Mouse (Mus musculus) E14TG2a.4 (cell line): Measurements from ENCODE around the gene Fam25c.
A peak's percentile ranks its signal among the peaks of the same experiment; 100 is the strongest.

ENCODE experiments used
- H3K27me3 ChIP-seq: 2 replicates; pipeline ENCODE4 v1.6.1; 2014; ENCODE audit warnings: low read length, control low read depth; ENCODE audit not compliant: insufficient read depth
- H3K36me3 ChIP-seq: 2 replicates; pipeline ENCODE4 v1.6.1; 2014; ENCODE audit warnings: low read length, control low read depth; ENCODE audit not compliant: insufficient read depth
- H3K4me1 ChIP-seq: replicated peaks from 2 replicates; pipeline ENCODE4 v1.6.1; 2014; ENCODE audit warnings: low read depth, low read length, control low read depth
- H3K4me3 ChIP-seq: replicated peaks from 2 replicates; pipeline ENCODE4 v1.5.1; 2014; ENCODE audit warnings: mild to moderate bottlenecking, low read length
- H3K9me3 ChIP-seq: 2 replicates; pipeline ENCODE4 v1.6.1; 2014; ENCODE audit warnings: low read length, control low read depth
- CTCF ChIP-seq: conservative IDR thresholded peaks from 2 replicates; pipeline ENCODE4 v1.5.1; 2014; ENCODE audit warnings: low read length
- NANOG ChIP-seq: IDR thresholded peaks from 2 replicates; pipeline ENCODE4 v1.6.1; 2014; ENCODE audit warnings: borderline replicate concordance, low read length, mixed read lengths
- POU5F1 ChIP-seq: IDR thresholded peaks from 2 replicates; pipeline ENCODE4 v1.6.1; 2014; ENCODE audit warnings: low read length, borderline replicate concordance

Gene Fam25c

DNA sequence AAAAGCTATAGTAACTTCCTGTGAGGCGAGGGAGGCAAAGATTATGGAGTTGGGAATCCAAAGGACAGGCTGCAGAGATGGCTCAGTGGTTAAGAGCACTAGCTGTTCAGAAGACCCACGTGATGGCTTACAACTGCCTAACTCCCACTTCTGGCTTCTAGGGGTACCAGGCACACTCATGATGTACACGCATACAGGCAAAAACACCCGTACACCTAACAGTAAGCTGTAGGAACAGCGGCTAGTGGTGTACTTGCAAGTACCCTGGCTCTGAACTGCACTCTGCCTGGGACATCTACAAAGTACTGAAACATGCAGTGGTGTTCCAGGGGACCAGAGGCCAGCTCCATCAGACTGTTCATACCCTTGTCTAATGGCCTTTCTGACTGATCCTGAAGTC is 8.1 kb downstream of the Fam25c start:
- TF ChIP-seq CTCF (no peak), POU5F1 (no peak), NANOG (no peak)
- H3K4me3 ChIP-seq, result no peak overlapping the region
- no peaks in the 10 kb centered on the region for H3K27me3 ChIP-seq
- H3K36me3 ChIP-seq, result peaks cover 44% of the 10 kb centered on the region
- peaks cover 56% of the 10 kb centered on the region for H3K4me1 ChIP-seq
- no peaks in the 10 kb centered on the region for H3K9me3 ChIP-seq

DNA sequence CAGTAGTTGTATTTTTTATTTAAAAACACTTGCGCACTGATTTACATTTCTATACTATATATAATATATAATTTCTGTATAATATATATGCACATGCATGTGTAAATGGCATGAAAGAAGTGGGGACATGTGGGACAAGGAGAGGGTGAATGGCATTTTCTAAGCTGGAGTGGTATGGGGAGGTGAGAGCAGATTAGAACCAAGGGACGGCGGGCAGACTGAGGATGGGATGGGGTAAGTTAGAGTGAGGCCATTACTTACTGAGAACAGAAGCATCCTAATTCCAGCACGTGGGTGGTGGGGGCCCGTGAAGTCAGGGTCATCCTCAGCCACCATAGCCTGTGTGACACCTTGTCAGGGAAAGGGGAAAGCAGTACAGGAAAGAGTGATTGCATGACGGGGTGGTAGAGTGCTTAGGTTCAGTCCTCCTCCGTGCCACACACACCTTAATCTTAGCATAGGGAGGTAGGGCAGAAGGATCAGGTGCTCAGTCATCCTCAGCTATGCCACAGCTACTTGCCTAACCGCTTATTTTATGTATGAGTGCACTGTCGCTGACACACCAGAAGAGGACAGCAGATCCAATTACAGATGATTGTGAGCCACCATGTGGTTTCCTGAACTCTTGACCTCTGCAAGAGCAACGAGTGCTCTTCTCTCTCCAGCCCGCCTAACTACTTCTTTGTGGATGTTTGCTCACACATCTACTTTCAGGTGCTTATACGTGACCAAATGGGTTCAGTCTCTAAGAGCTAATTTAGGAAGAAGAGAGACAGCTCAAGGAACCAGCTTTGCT is 9.3 kb downstream of the Fam25c start:
- H3K9me3 ChIP-seq, result no peaks in the 10 kb centered on the region
- peak; percentile 44 for TF ChIP-seq CTCF
- TF ChIP-seq NANOG, result no peak
- H3K36me3 ChIP-seq, result peaks cover 51% of the 10 kb centered on the region
- peaks cover 45% of the 10 kb centered on the region for H3K4me1 ChIP-seq
- H3K27me3 ChIP-seq, result no peaks in the 10 kb centered on the region
- no peak overlapping the region for H3K4me3 ChIP-seq

DNA sequence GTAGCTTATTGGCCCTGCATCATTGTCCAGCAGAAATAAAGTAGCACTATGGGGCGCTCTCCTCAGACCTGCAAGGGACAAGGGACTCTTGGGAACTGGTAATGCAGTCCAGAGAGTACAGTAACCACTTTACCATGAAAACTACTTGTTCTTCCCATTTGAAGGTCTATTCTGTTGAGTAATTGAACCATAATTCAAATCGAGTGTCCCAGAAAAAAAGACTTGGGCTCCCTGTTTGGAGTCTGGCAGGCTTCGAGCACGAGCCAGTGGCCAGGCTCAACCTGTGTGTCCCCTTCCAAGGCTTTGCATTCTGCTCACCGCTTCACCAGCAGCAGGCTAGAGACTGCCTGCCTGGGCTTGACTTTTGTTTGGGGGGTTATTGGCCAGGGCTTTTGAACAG is 10.9 kb downstream of the Fam25c start:
- no peak for TF ChIP-seq NANOG
- no peak for TF ChIP-seq CTCF
- TF ChIP-seq POU5F1, result no peak
- Histone ChIP-seq H3K9me3 (no peaks in the 10 kb centered on the region), H3K4me3 (no peak overlapping the region), H3K27me3 (no peaks in the 10 kb centered on the region), H3K4me1 (peaks cover 34% of the 10 kb centered on the region), H3K36me3 (peaks cover 66% of the 10 kb centered on the region)

DNA sequence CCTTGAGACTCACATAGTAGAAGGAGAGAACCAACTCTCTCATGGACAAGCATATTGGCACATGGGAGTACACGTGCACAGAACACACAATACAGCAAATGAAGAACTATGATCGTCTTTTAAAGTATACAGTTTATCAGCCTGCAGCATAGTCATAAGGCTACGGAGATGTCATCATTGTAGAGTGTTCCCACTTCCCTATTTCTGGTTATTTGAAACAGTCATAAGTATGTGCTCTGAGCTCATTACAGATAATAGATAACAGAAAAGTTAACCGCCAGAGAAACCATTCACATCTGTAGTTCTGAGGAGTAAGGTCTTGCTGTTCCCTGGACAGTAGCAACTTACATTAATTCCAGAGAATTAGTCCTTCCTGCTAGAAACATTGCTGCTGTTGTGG is 12.2 kb downstream of the Fam25c start:
- H3K4me3 ChIP-seq, result no peak overlapping the region
- TF ChIP-seq NANOG, result no peak
- TF ChIP-seq POU5F1, result no peak
- TF ChIP-seq CTCF, result no peak
- peaks cover 78% of the 10 kb centered on the region for H3K36me3 ChIP-seq
- no peaks in the 10 kb centered on the region for H3K9me3 ChIP-seq
- H3K4me1 ChIP-seq, result peaks cover 21% of the 10 kb centered on the region
- no peaks in the 10 kb centered on the region for H3K27me3 ChIP-seq

DNA sequence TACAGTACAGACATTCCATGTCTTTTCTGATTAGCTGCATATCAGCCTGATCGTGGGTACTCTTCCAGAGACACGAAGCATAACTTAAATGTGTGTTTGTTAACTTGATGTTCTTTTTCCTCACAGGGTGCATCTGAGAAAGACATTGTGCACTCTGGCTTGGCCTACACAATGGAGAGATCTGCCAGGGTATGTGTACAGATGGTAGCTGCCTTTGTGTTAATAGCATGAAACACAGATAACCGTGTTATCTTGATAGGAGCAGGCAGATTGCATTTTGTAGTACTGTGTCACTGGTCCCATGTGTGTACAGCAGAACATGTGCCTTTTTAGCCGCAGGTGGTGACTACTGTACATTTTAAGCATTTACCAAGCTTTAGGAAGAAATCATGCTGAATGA is 13.2 kb downstream of the Fam25c start:
- H3K4me1 ChIP-seq, result peaks cover 10% of the 10 kb centered on the region
- H3K36me3 ChIP-seq, result peaks cover 82% of the 10 kb centered on the region
- TF ChIP-seq POU5F1 (no peak), NANOG (no peak)
- no peak overlapping the region for H3K4me3 ChIP-seq
- H3K9me3 ChIP-seq, result no peaks in the 10 kb centered on the region
- H3K27me3 ChIP-seq, result no peaks in the 10 kb centered on the region

DNA sequence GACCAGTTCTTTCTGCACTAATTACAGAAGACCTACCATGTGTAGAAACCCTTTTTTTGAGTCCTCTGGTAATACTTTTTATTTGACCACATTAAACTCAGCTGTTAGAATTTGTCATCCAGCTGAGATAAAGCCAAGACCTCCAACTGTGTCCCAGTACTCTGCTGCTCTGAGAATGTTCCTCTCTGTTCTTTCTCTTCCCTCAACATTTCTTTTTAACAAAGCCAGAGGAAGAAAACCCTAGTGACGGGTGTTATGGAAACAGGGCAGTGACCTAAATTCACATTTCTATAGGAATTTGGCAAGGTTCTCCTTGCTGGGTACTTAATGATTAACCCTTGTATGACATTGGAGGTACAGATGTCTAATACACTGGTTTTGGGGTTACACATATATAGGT is 15.8 kb downstream of the Fam25c start:
- TF ChIP-seq CTCF (no peak), POU5F1 (no peak), NANOG (no peak)
- Histone ChIP-seq H3K36me3 (peaks cover 96% of the 10 kb centered on the region), H3K4me3 (no peak overlapping the region), H3K4me1 (no peaks in the 10 kb centered on the region; the same call in 1 of the 2 replicates), H3K27me3 (no peaks in the 10 kb centered on the region), H3K9me3 (no peaks in the 10 kb centered on the region)

DNA sequence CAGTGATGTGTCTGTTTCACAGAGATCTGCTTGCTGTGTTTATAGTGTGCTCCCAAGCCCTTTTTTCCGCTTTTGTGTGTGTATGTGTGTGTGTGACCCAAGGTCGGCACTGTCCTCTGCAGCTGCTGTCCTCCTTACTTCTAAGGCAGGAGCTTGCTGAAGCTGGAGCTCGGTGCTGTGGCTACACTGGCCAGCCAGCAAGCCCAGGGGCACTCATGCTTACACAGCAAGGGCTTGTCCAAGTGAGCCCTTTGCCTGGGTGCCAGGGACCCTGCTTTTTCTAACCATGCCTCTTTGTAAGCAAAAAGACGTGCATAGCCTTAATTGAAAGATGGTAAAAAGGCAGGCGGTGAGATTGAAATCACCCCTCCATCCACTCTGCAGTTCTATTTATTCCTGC is 22.8 kb downstream of the Fam25c start:
- H3K36me3 ChIP-seq, result peaks cover 97% of the 10 kb centered on the region
- H3K4me1 ChIP-seq, result no peaks in the 10 kb centered on the region; the same call in 1 of the 2 replicates
- H3K27me3 ChIP-seq, result no peaks in the 10 kb centered on the region
- no peak overlapping the region for H3K4me3 ChIP-seq
- no peaks in the 10 kb centered on the region for H3K9me3 ChIP-seq
- TF ChIP-seq POU5F1, result no peak
- no peak for TF ChIP-seq CTCF
- TF ChIP-seq NANOG, result no peak

DNA sequence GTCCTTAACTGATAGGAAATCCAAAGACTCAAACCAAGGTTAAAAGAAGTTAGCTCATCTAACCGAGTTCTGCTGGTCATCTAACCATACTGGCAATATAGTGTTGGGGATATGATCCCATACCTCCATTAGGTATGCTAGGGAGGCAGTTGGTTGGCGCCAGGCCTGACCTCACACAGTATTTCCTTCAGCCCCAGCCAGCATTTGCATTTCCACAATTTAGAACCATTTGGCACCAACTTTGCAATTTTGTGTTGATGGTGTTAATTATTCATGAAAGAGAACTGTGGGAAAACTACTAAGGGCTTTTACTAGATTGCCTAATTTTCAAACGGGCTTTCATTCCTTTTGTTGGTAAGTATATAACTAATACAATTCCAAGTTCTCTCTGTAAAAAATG is 23.3 kb downstream of the Fam25c start:
- Histone ChIP-seq H3K9me3 (no peaks in the 10 kb centered on the region), H3K36me3 (peaks cover 97% of the 10 kb centered on the region), H3K4me3 (no peak overlapping the region), H3K4me1 (no peaks in the 10 kb centered on the region; the same call in 1 of the 2 replicates), H3K27me3 (no peaks in the 10 kb centered on the region)
- no peak for TF ChIP-seq CTCF
- TF ChIP-seq NANOG, result no peak

DNA sequence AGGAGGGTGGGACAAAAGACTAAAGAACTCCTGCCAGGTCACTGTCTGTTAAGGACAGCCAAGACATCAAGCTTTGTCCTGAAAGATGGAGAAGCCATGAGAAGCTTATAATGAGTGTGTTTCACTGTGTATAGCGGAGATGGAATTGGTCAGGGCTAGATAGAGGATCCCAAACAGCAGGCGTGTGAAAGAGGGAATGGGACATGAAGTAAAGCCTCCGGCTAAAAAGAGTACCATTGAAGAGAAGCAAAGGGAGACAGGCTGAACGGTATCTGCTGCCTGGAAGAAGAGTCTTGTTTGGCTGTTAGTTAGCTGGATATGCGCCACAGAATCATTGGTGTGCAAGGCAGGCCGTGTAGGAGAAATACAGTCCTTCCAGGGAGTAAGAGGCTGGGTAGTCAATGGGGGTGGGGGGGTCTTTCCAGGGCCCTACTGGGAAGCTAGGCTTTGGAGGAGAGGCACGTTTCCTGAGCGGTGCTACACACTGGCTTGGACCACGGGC is 24.5 kb downstream of the Fam25c start:
- no peaks in the 10 kb centered on the region for H3K27me3 ChIP-seq
- no peaks in the 10 kb centered on the region for H3K9me3 ChIP-seq
- no peak for TF ChIP-seq NANOG
- TF ChIP-seq POU5F1, result no peak
- TF ChIP-seq CTCF, result no peak
- H3K4me3 ChIP-seq, result no peak overlapping the region
- H3K4me1 ChIP-seq, result no peaks in the 10 kb centered on the region; the same call in 1 of the 2 replicates
- H3K36me3 ChIP-seq, result peaks cover 97% of the 10 kb centered on the region
